Mouse (Mus musculus) cortical plate, adult 2 months (tissue): ENCODE results near the gene Ankrd44.

Experiments used
- CTCF ChIP-seq: fragments of 200-500 bp; IDR thresholded peaks from 2 replicates; pipeline ENCODE4 v1.5.1; 2011; ENCODE audit warnings: mild to moderate bottlenecking, control low read depth, low read length; ENCODE audit not compliant: insufficient read depth; ENCODE audit errors: extremely low read depth
- POLR2A ChIP-seq: fragments of 200-500 bp; IDR thresholded peaks from 2 replicates; pipeline ENCODE4 v1.6.1; 2011; ENCODE audit warnings: mild to moderate bottlenecking, low read length, control low read depth; ENCODE audit not compliant: insufficient read depth; ENCODE audit errors: extremely low read depth

DNA sequence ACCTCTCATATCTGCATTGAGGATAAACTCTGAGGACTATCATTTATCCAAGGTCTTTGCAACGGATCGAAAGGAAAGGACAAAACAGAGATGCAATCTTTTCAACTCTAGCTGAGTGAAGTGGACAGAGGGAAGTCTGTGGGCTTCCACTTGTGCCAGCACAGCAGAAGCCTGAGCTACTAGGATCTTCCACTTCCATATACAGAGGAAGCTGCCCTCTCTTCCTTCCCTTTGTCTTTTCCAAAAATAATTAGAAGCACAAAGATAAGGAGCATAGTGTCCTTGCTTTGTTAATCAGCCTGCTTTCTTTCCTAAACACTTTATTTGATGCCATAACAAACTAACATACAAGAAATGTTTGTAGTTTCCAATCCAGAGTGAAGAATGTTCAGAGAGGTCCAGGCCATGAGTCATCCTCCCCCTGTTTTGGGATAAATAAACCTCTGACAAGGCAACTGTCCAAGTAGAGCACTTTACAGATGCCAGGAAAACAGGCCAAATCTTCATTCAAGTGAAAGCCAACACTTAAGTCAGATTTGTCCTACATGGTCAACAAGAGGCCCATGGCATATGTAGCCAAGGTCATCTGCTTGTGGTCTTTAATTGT, 160.5 kb downstream of the Ankrd44 start:
- TF ChIP-seq CTCF = no peak
- TF ChIP-seq POLR2A = no peak
